Mouse (Mus musculus) brain, embryonic 14.5 days (tissue): ENCODE data around the gene Xpc. TPM values are rescaled to one million over a fixed set of nuclear protein-coding genes. Genes with fewer than 3 reads are reported as not detected.
A peak's percentile ranks its signal among the peaks of the same experiment; 100 is the strongest.

Experiments used
- DNase-seq: peaks from one replicate; pipeline ENCODE4 v3.0.0-alpha.2; 2011; ENCODE audit warnings: low read depth
- CTCF ChIP-seq: fragments of 200-500 bp; IDR thresholded peaks from 2 replicates; pipeline ENCODE4 v1.5.1; 2012; ENCODE audit warnings: inconsistent platforms, mild to moderate bottlenecking, moderate library complexity, borderline replicate concordance; ENCODE audit not compliant: insufficient read depth, insufficient read length; ENCODE audit errors: extremely low read depth
- POLR2A ChIP-seq: fragments of 200-500 bp; IDR thresholded peaks from 2 replicates; pipeline ENCODE4 v1.6.1; 2012; ENCODE audit warnings: mild to moderate bottlenecking, inconsistent platforms, borderline replicate concordance; ENCODE audit not compliant: poor library complexity, insufficient read depth, insufficient read length, severe bottlenecking; ENCODE audit errors: extremely low read depth
- polyA plus RNA-seq: library from polyadenylated mRNA; depleted of rRNA; stranded (reverse); fragments of >200 nt; gene quantifications from 2 replicates; pipeline ENCODE4 v1.2.3, GENCODE M21; 2012

The Xpc gene
- polyA plus RNA-seq, 1 experiment: 17.3 TPM

GRCm38 (mm10) chr6:91541276-91541675 is 25.6 kb upstream of the Xpc start:
- TF ChIP-seq POLR2A (no peak), CTCF (no peak)
- DNase-seq: no peak

- DNase-seq: no peak
- TF ChIP-seq CTCF: no peak
- no peak for TF ChIP-seq POLR2A
Measured at GRCm38 (mm10) chr6:91536047-91536765, 20.5 kb upstream of the Xpc start.

- no peak for DNase-seq
- TF ChIP-seq CTCF (no peak), POLR2A (no peak)
Measured at GRCm38 (mm10) chr6:91535231-91535630, 19.5 kb upstream of the Xpc start.

GRCm38 (mm10) chr6:91534268-91534667 is 18.6 kb upstream of the Xpc start:
- DNase-seq: no peak
- TF ChIP-seq POLR2A (no peak), CTCF (no peak)

- TF ChIP-seq POLR2A (no peak), CTCF (no peak)
- peak; percentile 22 for DNase-seq
Measured at GRCm38 (mm10) chr6:91533771-91534170, 18.1 kb upstream of the Xpc start.

GRCm38 (mm10) chr6:91533359-91533758 is 17.7 kb upstream of the Xpc start:
- TF ChIP-seq CTCF (no peak), POLR2A (no peak)
- no peak for DNase-seq

GRCm38 (mm10) chr6:91532661-91533060 is 17.0 kb upstream of the Xpc start:
- TF ChIP-seq CTCF (no peak), POLR2A (no peak)
- no peak for DNase-seq

GRCm38 (mm10) chr6:91531276-91531675 is 15.6 kb upstream of the Xpc start:
- TF ChIP-seq POLR2A: no peak
- DNase-seq: no peak

GRCm38 (mm10) chr6:91530673-91531072 is 15.0 kb upstream of the Xpc start:
- TF ChIP-seq POLR2A (no peak), CTCF (no peak)
- DNase-seq: no peak

- TF ChIP-seq CTCF: no peak
- no peak for TF ChIP-seq POLR2A
- DNase-seq: no peak
Measured at GRCm38 (mm10) chr6:91528265-91528664, 12.6 kb upstream of the Xpc start.

GRCm38 (mm10) chr6:91527227-91527860 is 11.7 kb upstream of the Xpc start:
- DNase-seq: peak; percentile 79
- TF ChIP-seq CTCF (peak; percentile 48; the same call in 1 of the 2 replicates), POLR2A (no peak)

GRCm38 (mm10) chr6:91525544-91525943 is 9.9 kb upstream of the Xpc start:
- no peak for DNase-seq
- TF ChIP-seq POLR2A: no peak
- no peak for TF ChIP-seq CTCF
